Mouse (Mus musculus): ENCODE data around the gene Lrguk.

DNA sequence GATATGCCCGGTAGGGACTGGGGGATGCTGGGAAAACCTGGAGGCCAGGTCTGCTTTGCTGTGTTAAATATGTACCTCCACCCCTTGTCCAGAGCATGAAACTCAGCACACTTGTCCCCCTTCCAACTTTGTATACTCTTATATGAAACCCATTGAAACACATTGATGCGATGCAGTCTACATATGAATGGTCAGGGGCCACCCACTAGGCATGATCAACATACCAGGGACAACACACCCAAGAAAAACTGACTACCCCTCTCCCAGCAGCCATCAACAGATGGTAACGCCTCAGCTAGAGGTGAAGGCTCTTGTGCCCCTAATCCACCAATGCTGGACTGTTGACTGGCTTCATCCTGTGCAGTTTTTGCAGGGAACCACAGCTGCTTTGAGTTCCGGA, 150.7 kb downstream of the Lrguk start:
- TF ChIP-seq POLR2A (IDR thresholded peaks at IDR 0.05; ENCODE audit: extremely low read depth, insufficient read depth, low read length) (no peak), CTCF (IDR thresholded peaks at IDR 0.05; ENCODE audit: extremely low read depth, insufficient read depth, low read length) (no peak)
